Mouse (Mus musculus) lung, postnatal 0 days (tissue): ENCODE data around the gene Rai2.

Source experiments
- CTCF ChIP-seq: IDR thresholded peaks from 2 replicates; pipeline ENCODE4 v1.5.1; 2016; ENCODE audit warnings: antibody characterized with exemption, mild to moderate bottlenecking
- EP300 ChIP-seq: IDR thresholded peaks from 2 replicates; pipeline ENCODE4 v1.6.1; 2016; ENCODE audit warnings: antibody characterized with exemption, mild to moderate bottlenecking, control low read depth

GRCm38 (mm10) chrX:161718548-161718947 lies 1.7 kb downstream of the Rai2 start:
- TF ChIP-seq EP300 (no peak), CTCF (no peak)
